Mouse (Mus musculus) adrenal gland, postnatal 36 days (tissue): Measurements from ENCODE around the gene Cwc15. TPM values are rescaled to one million over a fixed set of nuclear protein-coding genes. Genes with fewer than 3 reads are reported as not detected.

Source experiments
- DNase-seq, 2 experiments: peaks; one replicate each; pipeline ENCODE4 v3.0.0; 2021; ENCODE audit warnings: mixed read lengths in 1 of 2
- total RNA-seq, 2 experiments: library from RNA; stranded (reverse); gene quantifications; 2 replicates each; pipeline ENCODE4 v1.2.3; 2021

Cwc15 gene
- total RNA-seq, 2 experiments from 2014 or later = 110 to 143 TPM

DNA sequence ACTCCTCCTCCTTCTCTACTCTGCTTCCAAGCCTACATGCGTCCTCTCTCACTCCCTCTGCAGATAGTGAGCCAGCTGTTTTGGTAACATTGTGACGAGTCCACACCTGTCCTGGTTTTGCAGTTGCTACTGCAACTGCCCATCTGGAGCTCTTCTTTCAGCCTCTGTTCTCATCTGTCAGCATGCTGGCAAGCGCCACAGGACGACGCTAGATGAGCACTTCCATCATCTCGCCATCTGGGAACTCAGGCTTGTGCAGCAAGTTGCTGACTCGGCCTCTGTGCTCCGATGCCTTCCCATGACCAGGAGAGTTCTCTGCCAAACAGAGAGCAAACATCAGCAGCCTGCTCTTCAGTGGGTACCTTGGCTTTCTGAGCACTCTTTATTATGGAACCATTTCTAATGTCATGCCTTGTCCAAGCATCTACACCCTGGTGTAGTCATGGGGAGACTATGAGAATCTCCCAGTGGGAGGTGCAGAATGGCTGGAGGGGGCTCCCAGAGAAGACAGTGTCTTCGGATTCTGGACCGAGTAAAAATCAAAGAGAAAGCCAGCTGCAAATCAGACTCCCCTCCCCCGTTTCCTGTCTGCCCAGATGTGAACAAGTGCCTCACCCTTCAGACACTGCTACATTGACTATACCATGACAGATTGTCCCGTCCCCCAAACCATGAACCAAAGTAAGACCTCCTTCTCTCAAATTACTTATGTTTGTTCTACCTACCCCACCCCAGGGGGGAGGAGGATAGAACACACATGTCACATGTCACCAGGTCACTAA is 47.4 kb downstream of the Cwc15 start:
- DNase-seq = no peak

DNA sequence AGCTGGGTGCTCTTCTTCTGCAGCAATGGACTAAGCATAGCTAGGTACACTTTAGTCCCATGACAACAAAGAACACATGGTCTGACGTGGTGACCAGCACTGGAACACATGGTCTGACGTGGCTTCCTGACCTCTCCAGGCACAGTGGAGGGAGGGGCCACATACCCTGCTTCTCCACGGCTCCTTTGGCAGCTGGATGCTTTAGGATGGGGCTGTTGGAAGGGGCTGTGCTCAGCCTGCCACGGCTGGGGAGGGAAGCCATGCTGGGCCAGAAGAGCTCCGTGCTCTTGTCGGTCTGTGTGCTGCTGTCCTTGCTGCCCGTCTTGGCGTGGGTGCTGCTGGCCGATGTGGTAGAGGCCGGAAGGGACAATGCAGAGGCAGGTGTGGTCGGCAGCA is 47.9 kb downstream of the Cwc15 start:
- DNase-seq = no peak

DNA sequence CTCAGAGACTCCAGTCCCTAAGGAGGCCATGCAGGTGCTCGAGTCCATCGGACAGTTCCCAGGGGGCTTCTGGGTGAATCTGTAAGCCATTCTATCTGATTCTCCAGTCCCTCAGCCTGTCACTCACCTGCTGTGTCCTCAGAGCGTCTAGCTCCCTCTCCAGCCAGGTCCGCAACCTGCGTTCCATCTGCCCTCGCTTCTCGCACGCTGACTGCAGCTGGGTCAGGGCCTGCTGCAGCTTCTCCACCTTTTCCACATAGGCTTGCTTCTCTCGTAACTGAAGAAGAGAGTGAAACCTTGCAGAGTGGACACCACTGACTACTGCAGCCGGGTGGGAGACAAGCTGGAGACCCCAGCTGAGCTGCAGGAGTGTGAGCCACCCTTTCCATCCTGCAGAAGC is 57.9 kb downstream of the Cwc15 start:
- no peak for DNase-seq

GRCm38 (mm10) chr9:14559430-14559829 is 59.0 kb downstream of the Cwc15 start:
- peak; percentile 7 to 20 for DNase-seq

DNA sequence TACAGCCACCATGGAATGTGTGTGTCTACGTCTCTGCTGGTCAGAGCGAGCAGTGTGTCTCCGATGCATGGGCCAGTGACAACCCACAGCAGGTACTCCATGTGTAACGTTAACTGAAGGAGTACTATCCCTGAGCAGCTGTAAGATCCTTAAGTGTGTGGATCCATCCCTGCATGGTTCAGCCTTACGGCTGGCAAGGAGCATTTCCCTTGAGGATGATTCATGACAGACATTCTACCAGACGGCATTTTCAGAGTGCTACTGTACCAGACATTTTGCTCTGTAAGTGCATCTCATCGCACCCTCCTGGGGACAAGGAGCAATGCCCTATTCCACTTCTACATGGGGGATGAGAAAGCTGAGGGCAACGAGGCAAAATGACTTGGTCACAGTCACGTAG is 59.6 kb downstream of the Cwc15 start:
- DNase-seq = no peak

Other genes starting within 250 kb of the Cwc15 start
- gene Sesn3, start 225.6 kb upstream of the Cwc15 start, total RNA-seq = 10 to 100 TPM; 63.1 to 66.2 TPM
- gene Endod1, start 119.1 kb upstream of the Cwc15 start, total RNA-seq = 10 to 100 TPM; 15.5 to 16.7 TPM
- under 1 TPM; 0.23 to 0.53 TPM for gene Kdm4d, start 135 bp upstream of the Cwc15 start, total RNA-seq
- 10 to 100 TPM; 33.0 to 51.6 TPM for gene Amotl1, start 144.4 kb downstream of the Cwc15 start, total RNA-seq
- under 1 TPM in 1 of 2 experiments, not detected in 1; 0.20 TPM for gene Piwil4, start 240.1 kb downstream of the Cwc15 start, total RNA-seq